Mouse (Mus musculus) ovary, adult 2 months (tissue): ENCODE data around the gene Dmrt2. TPM values are rescaled to one million over a fixed set of nuclear protein-coding genes. Genes with fewer than 3 reads are reported as not detected.

Source experiments
- polyA plus RNA-seq: library from polyadenylated mRNA; depleted of rRNA; stranded (reverse); fragments of >200 nt; gene quantifications from 2 replicates; pipeline ENCODE4 v1.2.3, GENCODE M21; 2012; rRNA removed

Dmrt2 gene
- 5.0 and 5.7 TPM in 2 replicates for polyA plus RNA-seq

GRCm38 (mm10) chr19:25672101-25672950 is at the start of gene Dmrt2:
Gene Dmrt2, plus strand, starts transcription at chr19:25672411.

Other genes starting within 250 kb of the Dmrt2 start
- not detected in 2 replicates for gene Dmrt1, start 166.8 kb upstream of the Dmrt2 start, polyA plus RNA-seq
- gene Dmrt3, start 62.1 kb upstream of the Dmrt2 start, polyA plus RNA-seq, result not detected in 2 replicates